Mouse (Mus musculus) intestine, postnatal 0 days (tissue): ENCODE data around the gene Mical2. TPM values are rescaled to one million over a fixed set of nuclear protein-coding genes. Genes with fewer than 3 reads are reported as not detected.

Experiments used
- ATAC-seq: fragments of 200-750 bp; cut with Nextera tagmentation; 2 replicates; pipeline ENCODE4 v1.8.0; 2017; ENCODE audit warnings: mild to moderate bottlenecking, moderate TSS enrichment, moderate library complexity
- H3K27ac ChIP-seq: fragments of 300-500 bp; sonication (generic); 2 replicates; pipeline ENCODE4 v1.5.1; 2014; ENCODE audit warnings: mild to moderate bottlenecking, low read depth, low read length, moderate library complexity
- H3K27me3 ChIP-seq: fragments of 300-500 bp; sonication (generic); replicated peaks from 2 replicates; pipeline ENCODE4 v1.6.1; 2014; ENCODE audit warnings: low read length, mixed read lengths; ENCODE audit not compliant: control insufficient read depth, insufficient read depth
- H3K36me3 ChIP-seq: fragments of 300-500 bp; sonication (generic); 2 replicates; pipeline ENCODE4 v1.6.1; 2014; ENCODE audit warnings: mild to moderate bottlenecking, moderate library complexity; ENCODE audit not compliant: control insufficient read depth, insufficient read depth
- H3K4me1 ChIP-seq: fragments of 300-500 bp; sonication (generic); replicated peaks from 2 replicates; pipeline ENCODE4 v1.6.1; 2014; ENCODE audit warnings: antibody characterized with exemption, low read length, mixed read lengths; ENCODE audit not compliant: control insufficient read depth, insufficient read depth
- H3K4me2 ChIP-seq: fragments of 300-500 bp; sonication (generic); replicated peaks from 2 replicates; pipeline ENCODE4 v1.6.1; 2014; ENCODE audit warnings: low read depth, mild to moderate bottlenecking, moderate library complexity
- H3K4me3 ChIP-seq: fragments of 300-500 bp; sonication (generic); 2 replicates; pipeline ENCODE4 v1.5.1; 2014; ENCODE audit warnings: low read depth, low read length
- H3K9ac ChIP-seq: fragments of 300-500 bp; sonication (generic); 2 replicates; pipeline ENCODE4 v1.6.1; 2014; ENCODE audit warnings: mild to moderate bottlenecking, low read depth, low read length
- H3K9me3 ChIP-seq: fragments of 300-500 bp; sonication (generic); 2 replicates; pipeline ENCODE4 v1.6.1; 2016; ENCODE audit warnings: mixed run types; ENCODE audit not compliant: control insufficient read depth
- CTCF ChIP-seq: sonication (generic); IDR thresholded peaks from 2 replicates; pipeline ENCODE4 v1.5.1; 2016; ENCODE audit warnings: low read depth, mild to moderate bottlenecking, control low read depth, antibody characterized with exemption, moderate library complexity
- WGBS: fragments of 180-500 bp; shearing (Covaris S2); extraction: QIAGEN DNeasy Blood & Tissue Kit; methylation state at CpG from one replicate; pipeline ENCODE4 v1.1.7; 2014; 5-methylcytosine and 5-hydroxymethylcytosine counted together
- polyA plus RNA-seq: library from polyadenylated mRNA; unstranded; fragments of >200 nt; fragmentation: Nextera tagmentation; extraction: Ambion mirVana; gene quantifications from 2 replicates; pipeline ENCODE4 v1.2.1, GENCODE M21; 2015

Mical2 gene
- polyA plus RNA-seq, 1 experiment from 2014 or later: 13.0 TPM

- TF ChIP-seq CTCF: no peak
- H3K9me3 ChIP-seq: no peaks in the 10 kb centered on the region
- H3K36me3 ChIP-seq: no peaks in the 10 kb centered on the region
- H3K27me3 ChIP-seq: no peaks in the 10 kb centered on the region
- H3K27ac ChIP-seq: no peak overlapping the region
- H3K4me1 ChIP-seq: peaks cover 10% of the 10 kb centered on the region
- 91% methylated on average over 6 of the region's 6 CpGs for WGBS
- ATAC-seq: no peak
- H3K9ac ChIP-seq: no peak overlapping the region
- no peak overlapping the region for H3K4me2 ChIP-seq
- no peak overlapping the region for H3K4me3 ChIP-seq
Observed at GRCm38 (mm10) chr7:112207717-112208116, 17.9 kb upstream of the Mical2 start.

GRCm38 (mm10) chr7:112208323-112209167, 17.1 kb upstream of the Mical2 start:
- Histone ChIP-seq H3K4me1 (peaks cover 14% of the 10 kb centered on the region), H3K9me3 (no peaks in the 10 kb centered on the region), H3K4me2 (no peak overlapping the region), H3K4me3 (no peak overlapping the region), H3K27ac (peak overlapping the region; percentile 30), H3K9ac (no peak overlapping the region), H3K36me3 (no peaks in the 10 kb centered on the region), H3K27me3 (no peaks in the 10 kb centered on the region)
- ATAC-seq: peak; percentile 82
- 30% methylated on average over 10 of the region's 10 CpGs for WGBS
- TF ChIP-seq CTCF: no peak

- WGBS: 86% methylated on average over 4 of the region's 4 CpGs
- no peak for TF ChIP-seq CTCF
- Histone ChIP-seq H3K4me2 (no peak overlapping the region), H3K4me3 (no peak overlapping the region), H3K27ac (no peak overlapping the region), H3K9me3 (no peaks in the 10 kb centered on the region), H3K36me3 (no peaks in the 10 kb centered on the region), H3K4me1 (peaks cover 14% of the 10 kb centered on the region), H3K9ac (no peak overlapping the region), H3K27me3 (no peaks in the 10 kb centered on the region)
- ATAC-seq: no peak
Observed at GRCm38 (mm10) chr7:112209621-112210020, 16.0 kb upstream of the Mical2 start.

- Histone ChIP-seq H3K9me3 (no peaks in the 10 kb centered on the region), H3K27ac (peak overlapping the region; percentile 28; the same call in 1 of the 2 replicates), H3K27me3 (no peaks in the 10 kb centered on the region), H3K4me3 (no peak overlapping the region), H3K4me1 (peaks cover 14% of the 10 kb centered on the region), H3K36me3 (no peaks in the 10 kb centered on the region), H3K9ac (no peak overlapping the region), H3K4me2 (0 out of 2 replicates have a peak overlapping the region, but pooled peaks have one; percentile 9)
- ATAC-seq: peak; percentile 62
- TF ChIP-seq CTCF: peak; percentile 83
- WGBS: 13% methylated on average over 8 of the region's 8 CpGs
Observed at GRCm38 (mm10) chr7:112212921-112213721, 12.5 kb upstream of the Mical2 start.

GRCm38 (mm10) chr7:112215871-112216270, 9.8 kb upstream of the Mical2 start:
- H3K27ac ChIP-seq: no peak overlapping the region
- peaks cover 4% of the 10 kb centered on the region; the same call in 1 of the 2 replicates for H3K4me1 ChIP-seq
- H3K4me3 ChIP-seq: no peak overlapping the region
- peak; percentile 50 for TF ChIP-seq CTCF
- no peaks in the 10 kb centered on the region for H3K27me3 ChIP-seq
- no peak overlapping the region for H3K4me2 ChIP-seq
- no peaks in the 10 kb centered on the region for H3K9me3 ChIP-seq
- 75% methylated on average over 3 of the region's 3 CpGs for WGBS
- no peak overlapping the region for H3K9ac ChIP-seq
- ATAC-seq: no peak
- no peaks in the 10 kb centered on the region for H3K36me3 ChIP-seq

- ATAC-seq: no peak
- no peak for TF ChIP-seq CTCF
- H3K4me1 ChIP-seq: peaks cover 4% of the 10 kb centered on the region; the same call in 1 of the 2 replicates
- H3K9ac ChIP-seq: no peak overlapping the region
- no peaks in the 10 kb centered on the region for H3K9me3 ChIP-seq
- H3K4me3 ChIP-seq: no peak overlapping the region
- 20% methylated on average over 5 of the region's 5 CpGs for WGBS
- peak overlapping the region; percentile 30; the same call in 1 of the 2 replicates for H3K4me2 ChIP-seq
- no peaks in the 10 kb centered on the region for H3K27me3 ChIP-seq
- peak overlapping the region; percentile 16; the same call in 1 of the 2 replicates for H3K27ac ChIP-seq
- no peaks in the 10 kb centered on the region for H3K36me3 ChIP-seq
Observed at GRCm38 (mm10) chr7:112216720-112217119, 8.9 kb upstream of the Mical2 start.
